Mouse (Mus musculus) spleen, adult 12 weeks (tissue): ENCODE measurements at regions not wholly inside any gene's neighbourhood (a gene's known extent, or its start where the extent isn't known, plus 50 kb on each side); places are given as distances from the start of the nearest gene placed in this dataset.

ENCODE experiments used
- DNase-seq: peaks from one replicate; pipeline ENCODE4 v3.0.0; 2022; ENCODE audit warnings: low spot score

GRCm38 (mm10) chr7:58488250-58488649 is 167.7 kb upstream of the Atp10a start:
- DNase-seq: no peak
